Mouse (Mus musculus) heart, adult 8-10 months (tissue): ENCODE measurements around the gene Hist1h1a. TPM values are rescaled to one million over a fixed set of nuclear protein-coding genes. Genes with fewer than 3 reads are reported as not detected.
"Not testable (repeated sequence)": the region's sequence is repeated elsewhere in the genome, so short reads cannot be mapped to it uniquely, and the experiment has no call there.

Experiments used
- DNase-seq: peaks from one replicate; pipeline ENCODE4 v3.0.0; 2022; ENCODE audit warnings: low spot score
- total RNA-seq, 4 experiments: library from RNA; stranded (reverse); gene quantifications; 2 replicates each; pipeline ENCODE4 v1.2.4; 2022

The Hist1h1a gene
- total RNA-seq, result 1 to 10 TPM; 3.3 to 5.0 (median 4.0) TPM

DNA sequence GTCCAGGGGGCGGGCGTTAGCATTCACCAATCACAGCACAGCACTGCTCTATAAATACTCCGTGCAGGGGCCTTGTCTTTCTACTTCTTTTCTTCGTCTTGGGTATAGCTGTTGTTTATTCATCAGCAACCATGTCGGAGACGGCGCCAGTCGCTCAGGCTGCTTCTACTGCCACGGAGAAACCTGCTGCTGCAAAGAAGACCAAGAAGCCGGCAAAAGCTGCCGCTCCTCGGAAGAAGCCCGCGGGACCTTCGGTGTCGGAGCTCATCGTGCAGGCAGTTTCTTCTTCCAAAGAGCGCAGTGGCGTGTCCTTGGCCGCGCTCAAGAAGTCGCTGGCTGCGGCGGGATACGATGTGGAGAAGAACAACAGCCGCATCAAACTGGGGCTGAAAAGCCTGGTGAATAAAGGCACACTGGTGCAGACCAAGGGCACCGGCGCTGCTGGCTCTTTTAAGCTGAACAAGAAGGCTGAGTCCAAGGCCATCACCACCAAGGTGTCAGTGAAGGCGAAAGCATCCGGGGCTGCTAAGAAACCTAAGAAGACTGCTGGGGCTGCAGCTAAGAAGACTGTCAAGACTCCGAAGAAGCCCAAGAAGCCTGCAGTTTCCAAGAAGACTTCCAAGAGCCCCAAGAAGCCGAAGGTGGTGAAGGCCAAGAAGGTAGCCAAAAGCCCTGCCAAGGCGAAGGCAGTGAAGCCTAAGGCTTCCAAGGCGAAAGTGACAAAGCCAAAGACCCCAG, at the start of gene Hist1h1a:
TSS of gene Hist1h1a (plus strand) at position 81 of the 738 bp plus-strand sequence.
- DNase-seq, result peak; percentile 76

GRCm38 (mm10) chr13:23716261-23717042, 47.0 kb upstream of the Hist1h1a start:
- DNase-seq, result peak; percentile 46

GRCm38 (mm10) chr13:23717176-23717575, 46.3 kb upstream of the Hist1h1a start:
- no peak for DNase-seq

DNA sequence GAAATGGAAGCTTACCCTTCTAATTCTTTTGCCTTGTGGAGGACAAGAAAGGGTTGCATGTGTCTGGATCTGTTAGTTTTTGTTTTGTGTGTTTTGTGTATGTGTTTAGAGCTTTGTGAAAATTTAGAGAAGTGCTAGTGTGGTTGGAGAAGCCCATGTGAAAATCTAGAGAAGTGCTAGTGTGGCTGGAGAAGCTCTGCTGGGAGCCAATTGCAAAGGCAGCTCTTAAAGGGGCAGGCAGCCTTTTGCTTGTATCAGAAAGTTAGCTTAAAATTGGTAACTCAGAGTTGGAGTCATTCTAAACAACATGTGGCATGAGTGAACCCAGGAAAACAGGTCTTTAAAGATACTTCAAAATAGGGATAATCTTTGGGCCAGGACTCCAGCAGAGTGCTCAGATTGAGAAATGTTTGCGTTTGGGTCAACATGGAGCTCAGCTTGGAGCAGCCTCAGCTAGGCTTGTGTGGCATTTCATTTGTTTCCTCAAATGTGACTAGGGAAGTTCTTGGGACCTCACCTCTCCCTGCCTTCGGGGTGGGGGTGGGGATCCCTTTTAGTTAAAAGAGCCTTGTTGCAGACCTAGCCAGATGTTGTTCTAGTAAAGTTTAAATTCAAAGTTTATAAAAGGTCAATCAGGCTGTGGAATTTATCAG, 45.7 kb upstream of the Hist1h1a start:
- not testable (repeated sequence) for DNase-seq

- no peak for DNase-seq
Observed at GRCm38 (mm10) chr13:23724239-23724638, 39.2 kb upstream of the Hist1h1a start.

GRCm38 (mm10) chr13:23725213-23725612, 38.3 kb upstream of the Hist1h1a start:
- DNase-seq, result no peak

DNA sequence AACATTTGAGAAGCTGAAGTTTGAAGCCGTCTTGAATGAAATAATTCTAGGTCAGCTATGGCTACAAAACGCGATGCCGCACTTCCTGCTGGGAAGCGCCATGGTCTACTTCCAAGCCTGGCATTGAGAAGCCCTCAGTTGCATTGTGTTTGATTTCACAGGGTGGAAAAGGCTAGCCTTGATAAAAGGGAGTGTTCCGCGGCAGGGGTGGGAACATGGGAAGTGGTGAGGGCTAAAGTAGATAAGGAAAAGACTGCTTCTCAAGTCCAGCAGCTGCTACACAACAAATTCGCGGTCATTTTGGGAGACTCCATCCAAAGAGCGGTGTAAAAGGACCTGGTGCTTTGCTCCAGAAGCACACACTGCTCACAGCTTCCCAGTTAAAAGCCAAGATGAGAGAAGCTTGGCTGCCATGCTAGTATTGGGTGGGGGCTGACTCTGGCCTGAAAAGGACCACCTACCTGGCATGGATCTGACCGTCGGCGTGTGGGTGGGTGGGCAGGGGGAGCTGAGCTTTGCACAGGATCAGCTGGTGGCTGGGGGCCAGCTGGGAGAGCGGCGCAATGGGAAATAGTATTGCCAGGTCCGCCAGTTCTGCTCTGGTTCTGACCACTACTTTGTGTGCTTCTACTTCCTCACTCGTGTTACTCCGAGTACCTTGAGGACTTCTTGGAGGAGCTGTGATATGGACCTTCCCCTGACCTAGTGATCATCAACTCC, 34.8 kb upstream of the Hist1h1a start:
- DNase-seq, result no peak

DNA sequence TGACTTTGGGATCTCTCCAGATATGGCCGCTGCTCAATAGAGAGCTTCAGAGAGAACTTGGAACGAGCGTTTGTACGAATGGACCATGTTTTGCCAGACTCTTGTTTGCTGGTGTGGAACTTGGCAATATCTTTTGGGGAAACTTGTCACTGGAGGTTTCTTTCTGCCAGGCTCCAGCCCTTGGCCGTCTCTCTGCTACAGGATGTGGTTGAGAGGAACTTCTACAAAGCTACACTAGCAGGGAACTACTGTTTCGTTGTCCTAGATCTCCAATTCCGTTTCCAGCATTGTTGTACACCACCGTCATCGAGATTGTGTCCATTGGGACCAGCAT, 34.3 kb upstream of the Hist1h1a start:
- no peak for DNase-seq

DNA sequence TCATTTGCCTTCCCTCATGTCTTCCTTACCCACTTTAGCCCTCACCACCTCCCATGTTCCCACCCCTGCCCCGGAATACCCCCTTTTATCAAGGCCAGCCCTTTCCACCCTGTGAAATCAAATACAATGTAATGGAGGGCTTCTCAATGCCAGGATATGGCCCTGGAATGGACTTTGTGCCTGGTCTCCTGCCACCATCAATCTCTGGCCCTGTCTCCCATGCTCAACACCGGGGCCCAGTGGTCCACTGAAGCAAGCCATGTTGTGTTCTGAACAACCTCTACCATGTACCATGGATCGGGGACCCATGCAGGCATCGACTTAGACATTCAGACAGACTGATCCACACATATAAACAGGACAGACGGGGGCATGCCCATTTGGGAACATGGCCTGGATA, 33.8 kb upstream of the Hist1h1a start:
- DNase-seq, result no peak

DNA sequence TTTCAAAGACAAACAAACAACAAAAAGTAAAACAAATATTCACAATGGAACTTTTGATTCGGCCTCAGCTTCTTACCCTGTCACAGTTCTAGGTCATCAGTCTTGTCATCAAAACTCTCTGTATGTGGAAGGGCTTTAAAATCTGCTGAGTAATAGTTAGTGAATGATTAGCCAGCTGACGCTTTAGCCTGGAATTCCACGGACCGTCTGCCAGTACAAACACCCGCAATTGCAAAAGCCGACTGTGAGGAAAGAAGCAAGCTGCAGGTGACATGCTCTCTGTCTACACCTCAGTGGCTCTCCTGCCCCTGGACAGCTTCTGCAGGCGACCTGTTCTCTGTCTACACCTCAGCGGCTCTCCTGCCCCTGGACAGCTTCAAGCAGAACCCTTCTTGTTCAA, 33.0 kb upstream of the Hist1h1a start:
- DNase-seq, result no peak

GRCm38 (mm10) chr13:23732156-23732804, 31.2 kb upstream of the Hist1h1a start:
- DNase-seq, result peak; percentile 54

DNA sequence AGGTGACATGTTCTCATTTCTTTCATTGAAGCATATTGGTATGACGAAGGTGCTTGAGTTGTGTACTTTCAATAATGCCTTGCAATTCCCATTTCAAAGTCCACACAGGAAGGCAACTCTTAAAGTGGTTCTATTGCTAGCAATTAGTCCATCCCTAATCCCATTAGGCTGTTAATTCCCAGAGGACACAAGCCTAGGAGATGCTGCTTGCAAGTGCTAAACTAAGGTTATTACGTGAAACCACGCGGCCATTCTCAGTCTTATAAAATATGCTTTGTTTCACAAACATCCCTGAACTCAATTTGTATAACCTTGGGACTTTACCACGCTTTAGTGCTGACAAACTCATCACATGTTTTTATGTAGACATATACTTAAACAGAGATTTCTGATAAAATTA, 26.4 kb upstream of the Hist1h1a start:
- no peak for DNase-seq

GRCm38 (mm10) chr13:23738041-23738440, 25.4 kb upstream of the Hist1h1a start:
- no peak for DNase-seq

DNA sequence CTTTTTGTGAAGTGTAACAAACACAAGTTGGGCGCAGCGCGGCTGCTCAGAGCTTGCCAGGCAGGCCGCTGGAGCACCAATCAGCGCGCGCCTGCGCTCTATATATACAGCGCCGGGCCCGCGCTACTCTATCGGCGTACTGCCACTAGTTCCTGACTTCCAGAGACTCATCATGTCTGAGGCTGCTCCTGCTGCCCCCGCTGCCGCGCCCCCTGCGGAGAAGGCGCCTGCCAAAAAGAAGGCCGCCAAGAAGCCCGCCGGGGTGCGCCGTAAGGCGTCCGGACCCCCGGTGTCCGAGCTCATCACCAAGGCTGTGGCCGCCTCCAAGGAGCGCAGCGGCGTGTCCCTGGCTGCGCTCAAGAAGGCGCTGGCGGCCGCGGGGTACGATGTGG, 24.8 kb upstream of the Hist1h1a start, which contains the start of gene Hist1h1c:
TSS of gene Hist1h1c (plus strand) at position 132 of the 392 bp plus-strand sequence.
- peak; percentile 89 for DNase-seq

- DNase-seq, result peak; percentile 98
Observed at GRCm38 (mm10) chr13:23739069-23739921, 24.2 kb upstream of the Hist1h1a start.

DNA sequence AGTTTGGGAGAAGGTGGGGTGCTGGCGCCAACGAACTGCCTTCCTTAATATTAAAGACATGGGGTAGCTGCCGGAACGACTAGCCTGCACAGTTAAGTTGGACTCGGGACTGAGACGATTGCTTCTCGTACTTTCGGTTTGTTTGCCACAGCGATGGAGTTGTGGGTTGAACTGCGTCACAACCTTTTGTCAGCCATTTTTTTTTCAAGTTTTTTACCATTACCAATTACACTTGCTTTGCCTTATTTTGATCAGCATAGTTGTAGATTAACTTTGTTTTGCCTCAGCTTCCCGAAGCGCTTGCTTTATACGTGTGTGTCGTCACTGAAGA, 23.6 kb upstream of the Hist1h1a start:
- no peak for DNase-seq

- DNase-seq, result no peak
Observed at GRCm38 (mm10) chr13:23740256-23740840, 23.1 kb upstream of the Hist1h1a start.

GRCm38 (mm10) chr13:23740910-23741309, 22.6 kb upstream of the Hist1h1a start:
- DNase-seq, result no peak

GRCm38 (mm10) chr13:23742007-23742406, 21.5 kb upstream of the Hist1h1a start:
- no peak for DNase-seq

- DNase-seq, result no peak
Observed at GRCm38 (mm10) chr13:23743215-23743614, 20.3 kb upstream of the Hist1h1a start.
